Mouse (Mus musculus) lung, adult 2 months (tissue): ENCODE data around the gene Ano10.

Experiments
- CTCF ChIP-seq: fragments of 200-500 bp; IDR thresholded peaks from 2 replicates; pipeline ENCODE4 v1.5.1; 2011; ENCODE audit warnings: mild to moderate bottlenecking, low read length, control low read depth; ENCODE audit not compliant: insufficient read depth
- POLR2A ChIP-seq: fragments of 200-500 bp; IDR thresholded peaks from 2 replicates; pipeline ENCODE4 v1.6.1; 2011; ENCODE audit warnings: low read depth, mild to moderate bottlenecking, control low read depth, low read length, borderline replicate concordance; ENCODE audit errors: extremely low read depth

DNA sequence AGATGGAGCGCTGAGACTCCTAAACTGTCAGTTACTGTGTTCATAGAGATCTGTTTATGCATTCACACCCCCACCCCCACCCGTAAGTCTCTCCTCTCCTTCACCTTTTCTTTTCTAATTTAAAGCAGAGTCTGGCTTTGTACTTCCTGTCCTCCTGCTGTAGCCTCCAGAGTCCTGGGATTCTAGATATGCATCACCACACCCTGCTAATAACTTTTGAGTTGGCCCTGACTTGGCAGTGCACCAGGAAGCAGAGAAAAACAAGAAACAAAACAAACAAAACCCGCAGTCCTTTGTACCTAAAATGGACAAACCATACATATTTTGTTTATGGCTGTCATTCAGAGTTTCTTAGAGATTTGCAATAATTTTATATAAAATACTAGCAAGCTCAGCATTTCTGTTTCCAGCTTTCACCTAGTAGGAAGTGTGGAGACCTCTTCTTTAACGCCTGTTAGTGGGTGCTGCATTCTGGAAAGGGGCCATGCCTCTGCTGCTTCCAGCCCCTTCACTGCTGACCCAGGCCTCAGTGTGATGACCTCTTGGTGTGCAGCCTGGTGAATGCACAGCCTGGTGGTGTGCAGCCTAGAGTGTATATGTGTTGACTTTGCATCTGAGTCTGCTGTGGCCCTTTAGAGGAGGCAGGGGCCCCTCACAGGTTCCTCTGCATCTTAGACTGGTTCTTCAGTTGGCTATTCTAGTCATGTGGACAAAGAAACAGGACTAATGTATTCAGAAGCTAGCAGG, 147.9 kb downstream of the Ano10 start:
- no peak for TF ChIP-seq CTCF
- TF ChIP-seq POLR2A: no peak
